Mouse (Mus musculus): ENCODE data around the gene Ivd. TPM values are rescaled to one million over a fixed set of nuclear protein-coding genes. Genes with fewer than 3 reads are reported as not detected.
A peak's percentile ranks its signal among the peaks of the same experiment; 100 is the strongest.

Gene Ivd
- polyA plus RNA-seq, 1 experiment from 2014 or later = 47.7 TPM

- WGBS = 91% methylated on average over 17 of the region's 17 CpGs
- H3K9me3 ChIP-seq = no peaks in the 10 kb centered on the region
- H3K4me1 ChIP-seq (replicated peaks) = peaks cover 36% of the 10 kb centered on the region
- H3K4me3 ChIP-seq = no peak overlapping the region
- no peak overlapping the region for H3K4me2 ChIP-seq
- no peak overlapping the region for H3K27ac ChIP-seq (replicated peaks)
- H3K9ac ChIP-seq = no peak overlapping the region
- ATAC-seq (ENCODE audit: low read depth) = no peak
- H3K36me3 ChIP-seq = peaks cover 47% of the 10 kb centered on the region
- H3K27me3 ChIP-seq = no peaks in the 10 kb centered on the region
Measured at GRCm38 (mm10) chr2:118916436-118916835, 54.7 kb downstream of the Ivd start.

DNA sequence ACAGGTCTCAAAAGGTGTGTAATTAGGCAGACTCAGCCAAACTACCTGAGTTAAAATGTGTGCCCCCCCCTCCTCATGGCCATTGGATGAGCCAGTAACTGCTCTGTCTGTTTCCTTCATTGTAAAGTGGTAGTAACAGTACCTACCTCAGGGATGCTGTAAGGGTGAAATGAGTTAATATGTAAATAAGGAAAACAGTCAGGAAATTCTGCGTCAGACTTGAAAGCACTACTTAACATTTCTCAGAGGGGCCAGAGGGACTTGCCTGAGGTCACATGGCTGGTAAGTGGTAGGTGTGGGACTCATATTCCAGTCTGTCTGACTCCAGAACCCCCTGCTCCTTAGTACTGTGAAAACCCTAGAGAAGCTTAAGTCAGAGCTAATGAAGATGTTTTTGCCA lies 56.8 kb downstream of the Ivd start:
- H3K9ac ChIP-seq = no peak overlapping the region
- H3K9me3 ChIP-seq = no peaks in the 10 kb centered on the region
- ATAC-seq (ENCODE audit: low read depth) = no peak
- H3K4me2 ChIP-seq = no peak overlapping the region
- H3K4me3 ChIP-seq = no peak overlapping the region
- H3K4me1 ChIP-seq (replicated peaks) = peaks cover 16% of the 10 kb centered on the region
- no peaks in the 10 kb centered on the region for H3K27me3 ChIP-seq
- H3K27ac ChIP-seq (replicated peaks) = no peak overlapping the region
- peaks cover 68% of the 10 kb centered on the region for H3K36me3 ChIP-seq
- WGBS = 66% methylated on average over 1 of the region's 1 CpGs

DNA sequence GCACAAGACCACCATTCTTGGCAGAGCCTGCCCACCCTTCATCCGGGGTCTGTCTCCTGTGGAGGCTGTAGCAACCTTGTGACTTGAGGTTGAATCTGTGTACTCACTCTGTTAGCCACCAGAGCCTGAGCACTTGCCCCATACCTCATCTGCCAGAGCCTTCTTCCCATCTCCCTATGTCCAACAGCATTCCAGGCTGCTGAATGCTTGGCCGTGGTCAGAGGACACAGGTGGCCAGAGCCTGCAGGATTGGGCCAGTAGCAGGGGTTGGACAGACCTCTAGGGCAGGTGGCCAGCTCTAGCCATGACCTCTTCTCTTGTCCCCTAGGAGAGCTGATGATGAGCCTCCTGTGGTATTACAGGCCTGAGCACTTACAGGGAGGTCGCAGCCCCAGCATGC lies 58.7 kb downstream of the Ivd start:
- H3K27ac ChIP-seq (replicated peaks) = no peak overlapping the region
- peaks cover 2% of the 10 kb centered on the region; the same call in 1 of the 2 replicates for H3K4me1 ChIP-seq (replicated peaks)
- no peak overlapping the region for H3K4me3 ChIP-seq
- no peak overlapping the region for H3K4me2 ChIP-seq
- no peaks in the 10 kb centered on the region for H3K9me3 ChIP-seq
- WGBS = 76% methylated on average over 3 of the region's 3 CpGs
- H3K36me3 ChIP-seq = peaks cover 73% of the 10 kb centered on the region
- H3K9ac ChIP-seq = no peak overlapping the region
- no peaks in the 10 kb centered on the region for H3K27me3 ChIP-seq
- ATAC-seq (ENCODE audit: low read depth) = no peak

GRCm38 (mm10) chr2:118925952-118926351 lies 64.2 kb downstream of the Ivd start:
- H3K4me2 ChIP-seq = peak overlapping the region; percentile 92
- H3K36me3 ChIP-seq = peaks cover 31% of the 10 kb centered on the region
- peak; percentile 60 for ATAC-seq (ENCODE audit: low read depth)
- H3K27me3 ChIP-seq = no peaks in the 10 kb centered on the region
- H3K9ac ChIP-seq = peak overlapping the region; percentile 83
- WGBS = under 1% methylated on average over 6 of the region's 6 CpGs
- H3K4me3 ChIP-seq = peak overlapping the region; percentile 64
- H3K9me3 ChIP-seq = no peaks in the 10 kb centered on the region
- H3K4me1 ChIP-seq (replicated peaks) = peaks cover 35% of the 10 kb centered on the region
- H3K27ac ChIP-seq (replicated peaks) = no peak overlapping the region

DNA sequence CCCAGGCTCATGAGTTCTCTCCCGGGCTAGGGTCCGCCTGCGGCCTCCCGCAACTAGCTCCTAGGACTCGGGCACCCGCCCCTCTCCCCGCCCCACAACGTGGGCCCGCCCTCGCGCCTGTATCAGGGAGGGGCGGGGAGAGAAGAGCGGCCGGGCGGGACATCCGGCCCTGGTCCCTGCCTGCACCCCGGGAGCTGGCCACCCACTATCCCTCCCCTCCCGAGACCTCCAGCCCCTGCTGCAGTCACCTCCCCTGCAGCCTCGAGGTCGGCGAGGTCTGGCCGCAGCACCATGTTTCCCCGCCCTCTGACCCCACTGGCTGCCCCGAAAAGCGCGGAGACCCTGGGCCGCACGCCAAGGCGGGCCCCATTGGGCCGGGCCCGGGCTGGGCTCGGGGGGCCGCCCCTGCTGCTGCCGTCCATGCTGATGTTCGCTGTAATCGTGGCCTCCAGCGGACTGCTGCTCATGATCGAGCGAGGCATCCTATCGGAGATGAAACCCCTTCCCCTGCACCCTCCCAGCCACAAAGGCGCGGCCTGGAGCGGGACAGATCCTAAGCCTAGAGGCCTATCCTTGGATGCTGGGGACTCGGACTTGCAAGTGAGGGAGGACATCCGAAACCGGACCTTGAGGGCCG lies 64.7 kb downstream of the Ivd start, which contains the start of gene Chst14:
TSS of gene Chst14 (plus strand) at position 136 of the 637 bp plus-strand sequence.
- ATAC-seq (ENCODE audit: low read depth) = peak; percentile 87
- peaks cover 35% of the 10 kb centered on the region for H3K4me1 ChIP-seq (replicated peaks)
- H3K9me3 ChIP-seq = no peaks in the 10 kb centered on the region
- H3K27me3 ChIP-seq = no peaks in the 10 kb centered on the region
- 1% methylated on average over 46 of the region's 47 CpGs for WGBS
- peak within 1 kb of the TSS; percentile 64 for H3K4me3 ChIP-seq
- peak within 1 kb of the TSS; percentile 92 for H3K4me2 ChIP-seq
- H3K36me3 ChIP-seq = peaks cover 26% of the 10 kb centered on the region
- no peak within 1 kb of the TSS for H3K27ac ChIP-seq (replicated peaks)
- H3K9ac ChIP-seq = peak within 1 kb of the TSS; percentile 83

DNA sequence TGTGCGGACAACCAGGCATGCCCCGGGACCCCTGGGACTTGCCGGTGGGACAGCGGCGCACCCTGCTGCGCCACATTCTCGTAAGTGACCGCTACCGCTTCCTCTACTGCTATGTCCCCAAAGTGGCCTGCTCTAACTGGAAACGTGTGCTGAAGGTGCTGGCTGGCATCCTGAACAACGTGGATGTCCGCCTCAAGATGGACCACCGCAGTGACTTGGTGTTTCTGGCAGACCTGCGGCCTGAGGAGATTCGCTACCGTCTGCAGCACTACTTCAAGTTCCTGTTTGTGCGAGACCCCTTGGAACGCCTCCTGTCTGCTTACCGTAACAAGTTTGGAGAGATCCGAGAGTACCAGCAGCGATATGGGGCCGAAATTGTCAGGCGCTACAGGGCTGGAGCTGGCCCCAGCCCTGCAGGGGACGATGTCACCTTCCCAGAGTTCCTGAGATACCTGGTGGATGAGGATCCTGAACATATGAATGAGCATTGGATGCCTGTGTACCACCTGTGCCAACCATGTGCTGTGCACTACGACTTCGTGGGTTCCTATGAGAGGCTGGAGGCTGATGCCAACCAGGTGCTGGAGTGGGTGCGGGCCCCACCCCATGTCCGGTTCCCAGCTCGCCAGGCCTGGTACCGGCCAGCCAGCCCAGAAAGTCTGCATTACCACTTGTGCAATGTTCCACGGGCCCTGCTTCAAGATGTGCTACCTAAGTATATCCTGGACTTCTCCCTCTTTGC lies 65.4 kb downstream of the Ivd start:
- Histone ChIP-seq H3K4me3 (peak overlapping the region; percentile 64), H3K4me2 (peak overlapping the region; percentile 92), H3K9ac (peak overlapping the region; percentile 83), H3K9me3 (no peaks in the 10 kb centered on the region), H3K27me3 (no peaks in the 10 kb centered on the region), H3K27ac (replicated peaks) (no peak overlapping the region), H3K36me3 (peaks cover 19% of the 10 kb centered on the region), H3K4me1 (replicated peaks) (peaks cover 35% of the 10 kb centered on the region)
- no peak for ATAC-seq (ENCODE audit: low read depth)
- 33% methylated on average over 31 of the region's 31 CpGs for WGBS

Other genes starting within 250 kb of the Ivd start
- gene Pak6, start 198.7 kb upstream of the Ivd start, polyA plus RNA-seq (2015; fragmentation: Nextera tagmentation; extraction: Ambion mirVana) = 12.1 and 15.8 TPM in 2 replicates
- gene Ankrd63, start 158.0 kb upstream of the Ivd start, polyA plus RNA-seq (2015; fragmentation: Nextera tagmentation; extraction: Ambion mirVana) = not detected in 2 replicates
- 0.46 and 0.61 TPM in 2 replicates for gene Plcb2, start 133.5 kb upstream of the Ivd start, polyA plus RNA-seq (2015; fragmentation: Nextera tagmentation; extraction: Ambion mirVana)
- 23.7 and 25.3 TPM in 2 replicates for gene Inafm2, start 116.2 kb upstream of the Ivd start, polyA plus RNA-seq (2015; fragmentation: Nextera tagmentation; extraction: Ambion mirVana)
- gene Ccdc9b, start 99.3 kb upstream of the Ivd start, polyA plus RNA-seq (2015; fragmentation: Nextera tagmentation; extraction: Ambion mirVana) = 1.2 and 1.4 TPM in 2 replicates
- not detected in 2 replicates for gene Phgr1, start 89.2 kb upstream of the Ivd start, polyA plus RNA-seq (2015; fragmentation: Nextera tagmentation; extraction: Ambion mirVana)
- 39.9 and 40.7 TPM in 2 replicates for gene Disp2, start 82.2 kb upstream of the Ivd start, polyA plus RNA-seq (2015; fragmentation: Nextera tagmentation; extraction: Ambion mirVana)
- 23.8 and 28.0 TPM in 2 replicates for gene Knstrn, start 48.0 kb upstream of the Ivd start, polyA plus RNA-seq (2015; fragmentation: Nextera tagmentation; extraction: Ambion mirVana)
- 5.4 TPM in 2 replicates for gene Bahd1, start 38.4 kb downstream of the Ivd start, polyA plus RNA-seq (2015; fragmentation: Nextera tagmentation; extraction: Ambion mirVana)
- 10.4 TPM in 2 replicates for gene Chst14, start 64.5 kb downstream of the Ivd start, polyA plus RNA-seq (2015; fragmentation: Nextera tagmentation; extraction: Ambion mirVana)
- 36.6 and 37.4 TPM in 2 replicates for gene Ccdc32, start 167.4 kb downstream of the Ivd start, polyA plus RNA-seq (2015; fragmentation: Nextera tagmentation; extraction: Ambion mirVana)
- gene Rpusd2, start 172.8 kb downstream of the Ivd start, polyA plus RNA-seq (2015; fragmentation: Nextera tagmentation; extraction: Ambion mirVana) = 4.2 and 5.9 TPM in 2 replicates
- gene Knl1, start 185.2 kb downstream of the Ivd start, polyA plus RNA-seq (2015; fragmentation: Nextera tagmentation; extraction: Ambion mirVana) = 7.6 and 9.9 TPM in 2 replicates